Mouse (Mus musculus): ENCODE measurements around the gene Cldnd2.

Cldnd2 gene

GRCm38 (mm10) chr7:43447801-43448200 is 7.2 kb downstream of the Cldnd2 start:
- DNase-seq (ENCODE audit: low spot score) = no peak

GRCm38 (mm10) chr7:43448246-43448645 is 7.7 kb downstream of the Cldnd2 start:
- no peak for DNase-seq (ENCODE audit: low spot score)

GRCm38 (mm10) chr7:43449811-43450210 is 9.2 kb downstream of the Cldnd2 start:
- no peak for DNase-seq (ENCODE audit: low spot score)

- DNase-seq (ENCODE audit: low spot score) = no peak
Observed at GRCm38 (mm10) chr7:43451726-43452125, 11.1 kb downstream of the Cldnd2 start.

- peak; percentile 17 for DNase-seq (ENCODE audit: low spot score)
Observed at GRCm38 (mm10) chr7:43452609-43453008, 12.0 kb downstream of the Cldnd2 start.

GRCm38 (mm10) chr7:43453599-43454355 is 13.2 kb downstream of the Cldnd2 start:
- no peak for DNase-seq (ENCODE audit: low spot score)

- DNase-seq (ENCODE audit: low spot score) = no peak
Observed at GRCm38 (mm10) chr7:43454371-43454770, 13.8 kb downstream of the Cldnd2 start.

GRCm38 (mm10) chr7:43462851-43463250 is 22.3 kb downstream of the Cldnd2 start, which contains the start of gene Vsig10l:
Gene Vsig10l (plus strand): TSS chr7:43463151.
- no peak for DNase-seq (ENCODE audit: low spot score)

- DNase-seq (ENCODE audit: low spot score) = no peak
Observed at GRCm38 (mm10) chr7:43463976-43464375, 23.4 kb downstream of the Cldnd2 start.

GRCm38 (mm10) chr7:43464864-43465343 is 24.3 kb downstream of the Cldnd2 start:
- no peak for DNase-seq (ENCODE audit: low spot score)

- DNase-seq (ENCODE audit: low spot score) = peak; percentile 86
Observed at GRCm38 (mm10) chr7:43465344-43466098, 24.9 kb downstream of the Cldnd2 start.

- DNase-seq (ENCODE audit: low spot score) = peak; percentile 82
Observed at GRCm38 (mm10) chr7:43466099-43466694, 25.6 kb downstream of the Cldnd2 start.

- no peak for DNase-seq (ENCODE audit: low spot score)
Observed at GRCm38 (mm10) chr7:43470373-43470772, 29.8 kb downstream of the Cldnd2 start.

GRCm38 (mm10) chr7:43475706-43476105 is 35.1 kb downstream of the Cldnd2 start:
- no peak for DNase-seq (ENCODE audit: low spot score)

- DNase-seq (ENCODE audit: low spot score) = no peak
Observed at GRCm38 (mm10) chr7:43476376-43476775, 35.8 kb downstream of the Cldnd2 start.

GRCm38 (mm10) chr7:43481191-43481590 is 40.6 kb downstream of the Cldnd2 start:
- no peak for DNase-seq (ENCODE audit: low spot score)

- no peak for DNase-seq (ENCODE audit: low spot score)
Observed at GRCm38 (mm10) chr7:43482090-43482716, 41.6 kb downstream of the Cldnd2 start.

- DNase-seq (ENCODE audit: low spot score) = peak; percentile 42
Observed at GRCm38 (mm10) chr7:43483236-43483635, 42.7 kb downstream of the Cldnd2 start.

- DNase-seq (ENCODE audit: low spot score) = no peak
Observed at GRCm38 (mm10) chr7:43488646-43489045, 48.1 kb downstream of the Cldnd2 start.

- no peak for DNase-seq (ENCODE audit: low spot score)
Observed at GRCm38 (mm10) chr7:43489631-43490125, 49.1 kb downstream of the Cldnd2 start, which contains the start of gene Iglon5. Gene Iglon5 (minus strand): TSS chr7:43490075.

GRCm38 (mm10) chr7:43490182-43490584 is 49.6 kb downstream of the Cldnd2 start:
- peak; percentile 26 for DNase-seq (ENCODE audit: low spot score)

- no peak for DNase-seq (ENCODE audit: low spot score)
Observed at GRCm38 (mm10) chr7:43490861-43491260, 50.3 kb downstream of the Cldnd2 start.

All from ovary, postnatal 36 days (tissue).